Mouse (Mus musculus) stomach, embryonic 14.5 days (tissue): ENCODE results near the gene Tdp2. TPM values are rescaled to one million over a fixed set of nuclear protein-coding genes. Genes with fewer than 3 reads are reported as not detected.

Experiments
- ATAC-seq: fragments of 200-750 bp; cut with Nextera tagmentation; 2 replicates; pipeline ENCODE4 v1.8.0; 2017; ENCODE audit warnings: low read depth, moderate TSS enrichment; ENCODE audit not compliant: insufficient number of reproducible peaks, insufficient read depth, low FRiP score
- H3K27ac ChIP-seq: fragments of 300-500 bp; sonication (generic); 2 replicates; pipeline ENCODE4 v1.5.1; 2014; ENCODE audit warnings: mild to moderate bottlenecking, low read length, moderate library complexity, mixed read lengths
- H3K27me3 ChIP-seq: fragments of 300-500 bp; sonication (generic); 2 replicates; pipeline ENCODE4 v1.6.1; 2014; ENCODE audit warnings: low read length, control low read depth, mixed read lengths; ENCODE audit not compliant: control insufficient read depth, insufficient read depth
- H3K36me3 ChIP-seq: fragments of 300-500 bp; sonication (generic); 2 replicates; pipeline ENCODE4 v1.6.1; 2014; ENCODE audit warnings: mild to moderate bottlenecking, control low read depth, low read length, moderate library complexity, mixed read lengths; ENCODE audit not compliant: control insufficient read depth, insufficient read depth
- H3K4me1 ChIP-seq: fragments of 300-500 bp; sonication (generic); 2 replicates; pipeline ENCODE4 v1.6.1; 2014; ENCODE audit warnings: low read length, control low read depth, mixed read lengths; ENCODE audit not compliant: control insufficient read depth, insufficient read depth
- H3K4me2 ChIP-seq: fragments of 300-500 bp; sonication (generic); replicated peaks from 2 replicates; pipeline ENCODE4 v1.6.1; 2014; ENCODE audit warnings: low read depth, low read length, control low read depth
- H3K4me3 ChIP-seq: fragments of 300-500 bp; sonication (generic); 2 replicates; pipeline ENCODE4 v1.5.1; 2014; ENCODE audit warnings: low read depth, low read length, control low read depth
- H3K9ac ChIP-seq: fragments of 300-500 bp; sonication (generic); replicated peaks from 2 replicates; pipeline ENCODE4 v1.6.1; 2014; ENCODE audit warnings: low read depth, mild to moderate bottlenecking, control low read depth, low read length, moderate library complexity, mixed read lengths
- H3K9me3 ChIP-seq: fragments of 300-500 bp; sonication (generic); 2 replicates; pipeline ENCODE4 v1.6.1; 2016; ENCODE audit warnings: low read depth, low read length, control low read depth; ENCODE audit not compliant: control insufficient read depth
- WGBS: fragments of 180-500 bp; shearing (Covaris S2); extraction: QIAGEN DNeasy Blood & Tissue Kit; methylation state at CpG from one replicate; pipeline ENCODE4 v1.1.7; 2014; 5-methylcytosine and 5-hydroxymethylcytosine counted together
- polyA plus RNA-seq: library from polyadenylated mRNA; unstranded; fragments of >200 nt; fragmentation: Nextera tagmentation; extraction: Ambion mirVana; gene quantifications from 2 replicates; pipeline ENCODE4 v1.2.1, GENCODE M21; 2014

Tdp2 gene
- polyA plus RNA-seq, 1 experiment from 2014 or later = 58.3 TPM

GRCm38 (mm10) chr13:24799925-24800673, 31.4 kb upstream of the Tdp2 start:
- peaks cover 4% of the 10 kb centered on the region; the same call in 1 of the 2 replicates for H3K36me3 ChIP-seq
- H3K9ac ChIP-seq = peak overlapping the region; percentile 40; the same call in 1 of the 2 replicates
- H3K27ac ChIP-seq = peak overlapping the region; percentile 59
- no peak for ATAC-seq
- no peaks in the 10 kb centered on the region for H3K9me3 ChIP-seq
- no peaks in the 10 kb centered on the region for H3K27me3 ChIP-seq
- H3K4me3 ChIP-seq = peak overlapping the region; percentile 48
- H3K4me1 ChIP-seq = peaks cover 12% of the 10 kb centered on the region; the same call in 1 of the 2 replicates
- H3K4me2 ChIP-seq = peak overlapping the region; percentile 54
- WGBS = under 1% methylated on average over 31 of the region's 31 CpGs

- under 1% methylated on average over 42 of the region's 42 CpGs for WGBS
- peak overlapping the region; percentile 99 for H3K9ac ChIP-seq
- H3K9me3 ChIP-seq = no peaks in the 10 kb centered on the region
- peak overlapping the region; percentile 54 for H3K4me2 ChIP-seq
- peaks cover 12% of the 10 kb centered on the region; the same call in 1 of the 2 replicates for H3K4me1 ChIP-seq
- peak; percentile 96 for ATAC-seq
- H3K27me3 ChIP-seq = no peaks in the 10 kb centered on the region
- H3K27ac ChIP-seq = peak overlapping the region; percentile 99
- peaks cover 10% of the 10 kb centered on the region for H3K36me3 ChIP-seq
- H3K4me3 ChIP-seq = peak overlapping the region; percentile 99
These were observed 30.7 kb upstream of the Tdp2 start for GRCm38 (mm10) chr13:24800674-24801307.

- no peaks in the 10 kb centered on the region for H3K27me3 ChIP-seq
- under 1% methylated on average over 65 of the region's 74 CpGs for WGBS
- ATAC-seq = peak; percentile 53
These were observed 30.1 kb upstream of the Tdp2 start, which contains the start of gene BC005537 for GRCm38 (mm10) chr13:24801308-24801921. TSS of gene BC005537 (plus strand) at chr13:24801657.

GRCm38 (mm10) chr13:24802131-24802691, 29.3 kb upstream of the Tdp2 start:
- Histone ChIP-seq H3K4me3 (peak overlapping the region; percentile 99), H3K4me1 (peaks cover 12% of the 10 kb centered on the region; the same call in 1 of the 2 replicates), H3K36me3 (peaks cover 17% of the 10 kb centered on the region), H3K27ac (peak overlapping the region; percentile 99; the same call in 1 of the 2 replicates), H3K27me3 (no peaks in the 10 kb centered on the region), H3K9me3 (no peaks in the 10 kb centered on the region), H3K9ac (peak overlapping the region; percentile 99), H3K4me2 (peak overlapping the region; percentile 74)
- ATAC-seq = no peak
- WGBS = under 1% methylated on average over 26 of the region's 26 CpGs

More at GRCm38 (mm10) chr13:24801308-24801921, 30.1 kb upstream of the Tdp2 start, which contains the start of gene BC005537:
- no peaks in the 10 kb centered on the region for H3K9me3 ChIP-seq
- H3K36me3 ChIP-seq = peaks cover 14% of the 10 kb centered on the region
- peaks cover 12% of the 10 kb centered on the region; the same call in 1 of the 2 replicates for H3K4me1 ChIP-seq
- peak within 1 kb of the TSS; percentile 99 for H3K27ac ChIP-seq
- H3K4me2 ChIP-seq = peak within 1 kb of the TSS; percentile 74
- H3K9ac ChIP-seq = peak within 1 kb of the TSS; percentile 99
- peak within 1 kb of the TSS; percentile 99 for H3K4me3 ChIP-seq

- WGBS = 10% methylated on average over 2 of the region's 2 CpGs
- Histone ChIP-seq H3K36me3 (peaks cover 26% of the 10 kb centered on the region), H3K4me2 (peak overlapping the region; percentile 74), H3K4me1 (peaks cover 12% of the 10 kb centered on the region; the same call in 1 of the 2 replicates), H3K27ac (no peak overlapping the region), H3K9me3 (no peaks in the 10 kb centered on the region), H3K4me3 (peak overlapping the region; percentile 99), H3K27me3 (no peaks in the 10 kb centered on the region), H3K9ac (peak overlapping the region; percentile 18; the same call in 1 of the 2 replicates)
- ATAC-seq = no peak
These were observed 28.3 kb upstream of the Tdp2 start for GRCm38 (mm10) chr13:24803196-24803595.

- no peak overlapping the region for H3K9ac ChIP-seq
- H3K4me3 ChIP-seq = no peak overlapping the region
- peaks cover 50% of the 10 kb centered on the region for H3K36me3 ChIP-seq
- no peaks in the 10 kb centered on the region for H3K9me3 ChIP-seq
- ATAC-seq = no peak
- H3K4me1 ChIP-seq = peaks cover 12% of the 10 kb centered on the region; the same call in 1 of the 2 replicates
- H3K27me3 ChIP-seq = no peaks in the 10 kb centered on the region
- H3K27ac ChIP-seq = no peak overlapping the region
- no peak overlapping the region for H3K4me2 ChIP-seq
These were observed 25.4 kb upstream of the Tdp2 start for GRCm38 (mm10) chr13:24806079-24806478.

- no peak for ATAC-seq
- H3K4me3 ChIP-seq = no peak overlapping the region
- peaks cover 65% of the 10 kb centered on the region for H3K36me3 ChIP-seq
- WGBS = 94% methylated on average over 2 of the region's 2 CpGs
- H3K4me2 ChIP-seq = no peak overlapping the region
- no peaks in the 10 kb centered on the region for H3K27me3 ChIP-seq
- no peak overlapping the region for H3K9ac ChIP-seq
- H3K9me3 ChIP-seq = no peaks in the 10 kb centered on the region
- no peak overlapping the region for H3K27ac ChIP-seq
- no peaks in the 10 kb centered on the region for H3K4me1 ChIP-seq
These were observed 19.0 kb upstream of the Tdp2 start for GRCm38 (mm10) chr13:24812521-24812920.

GRCm38 (mm10) chr13:24814616-24815015, 16.9 kb upstream of the Tdp2 start:
- 86% methylated on average over 1 of the region's 1 CpGs for WGBS
- Histone ChIP-seq H3K27me3 (no peaks in the 10 kb centered on the region), H3K9ac (no peak overlapping the region), H3K36me3 (peaks cover 49% of the 10 kb centered on the region), H3K9me3 (no peaks in the 10 kb centered on the region), H3K4me1 (no peaks in the 10 kb centered on the region), H3K4me2 (no peak overlapping the region), H3K27ac (no peak overlapping the region), H3K4me3 (no peak overlapping the region)
- ATAC-seq = no peak
